Mouse (Mus musculus) midbrain, embryonic 16.5 days (tissue): ENCODE data around the gene Plekhj1. TPM values are rescaled to one million over a fixed set of nuclear protein-coding genes. Genes with fewer than 3 reads are reported as not detected.

Experiments used
- ATAC-seq: fragments of 200-750 bp; cut with Nextera tagmentation; 2 replicates; pipeline ENCODE4 v1.8.0; 2017; ENCODE audit warnings: moderate TSS enrichment
- H3K27ac ChIP-seq: fragments of 300-500 bp; sonication (generic); 2 replicates; pipeline ENCODE4 v1.5.1; 2014; ENCODE audit warnings: mild to moderate bottlenecking, low read length, mixed read lengths
- H3K27me3 ChIP-seq: fragments of 300-500 bp; sonication (generic); 2 replicates; pipeline ENCODE4 v1.6.1; 2014; ENCODE audit warnings: low read depth, low read length, mixed read lengths; ENCODE audit not compliant: control insufficient read depth, insufficient read depth
- H3K36me3 ChIP-seq: fragments of 300-500 bp; sonication (generic); 2 replicates; pipeline ENCODE4 v1.6.1; 2014; ENCODE audit warnings: mild to moderate bottlenecking, low read length, moderate library complexity, mixed read lengths; ENCODE audit not compliant: control insufficient read depth, insufficient read depth
- H3K4me1 ChIP-seq: fragments of 300-500 bp; sonication (generic); 2 replicates; pipeline ENCODE4 v1.6.1; 2014; ENCODE audit warnings: mild to moderate bottlenecking, low read length, mixed read lengths; ENCODE audit not compliant: control insufficient read depth, insufficient read depth
- H3K4me2 ChIP-seq: fragments of 300-500 bp; sonication (generic); 2 replicates; pipeline ENCODE4 v1.6.1; 2014; ENCODE audit warnings: mild to moderate bottlenecking, low read length, mixed read lengths
- H3K4me3 ChIP-seq: fragments of 300-500 bp; sonication (generic); 2 replicates; pipeline ENCODE4 v1.5.1; 2014; ENCODE audit warnings: low read depth, mild to moderate bottlenecking, low read length, moderate library complexity, mixed read lengths
- H3K9ac ChIP-seq: fragments of 300-500 bp; sonication (generic); 2 replicates; pipeline ENCODE4 v1.6.1; 2014; ENCODE audit warnings: low read depth, low read length, mixed read lengths
- H3K9me3 ChIP-seq: fragments of 300-500 bp; sonication (generic); replicated peaks from 2 replicates; pipeline ENCODE4 v1.6.1; 2014; ENCODE audit warnings: mild to moderate bottlenecking, low read length, mixed read lengths; ENCODE audit not compliant: control insufficient read depth, poor library complexity, severe bottlenecking
- WGBS: fragments of 180-500 bp; shearing (Covaris S2); extraction: QIAGEN DNeasy Blood & Tissue Kit; methylation state at CpG from one replicate; pipeline ENCODE4 v1.1.7; 2014; 5-methylcytosine and 5-hydroxymethylcytosine counted together
- polyA plus RNA-seq: library from polyadenylated mRNA; unstranded; fragments of >200 nt; fragmentation: Nextera tagmentation; extraction: Ambion mirVana; gene quantifications from 2 replicates; pipeline ENCODE4 v1.2.1, GENCODE M21; 2015

Plekhj1 gene
- polyA plus RNA-seq, 1 experiment from 2014 or later: 121 TPM

DNA sequence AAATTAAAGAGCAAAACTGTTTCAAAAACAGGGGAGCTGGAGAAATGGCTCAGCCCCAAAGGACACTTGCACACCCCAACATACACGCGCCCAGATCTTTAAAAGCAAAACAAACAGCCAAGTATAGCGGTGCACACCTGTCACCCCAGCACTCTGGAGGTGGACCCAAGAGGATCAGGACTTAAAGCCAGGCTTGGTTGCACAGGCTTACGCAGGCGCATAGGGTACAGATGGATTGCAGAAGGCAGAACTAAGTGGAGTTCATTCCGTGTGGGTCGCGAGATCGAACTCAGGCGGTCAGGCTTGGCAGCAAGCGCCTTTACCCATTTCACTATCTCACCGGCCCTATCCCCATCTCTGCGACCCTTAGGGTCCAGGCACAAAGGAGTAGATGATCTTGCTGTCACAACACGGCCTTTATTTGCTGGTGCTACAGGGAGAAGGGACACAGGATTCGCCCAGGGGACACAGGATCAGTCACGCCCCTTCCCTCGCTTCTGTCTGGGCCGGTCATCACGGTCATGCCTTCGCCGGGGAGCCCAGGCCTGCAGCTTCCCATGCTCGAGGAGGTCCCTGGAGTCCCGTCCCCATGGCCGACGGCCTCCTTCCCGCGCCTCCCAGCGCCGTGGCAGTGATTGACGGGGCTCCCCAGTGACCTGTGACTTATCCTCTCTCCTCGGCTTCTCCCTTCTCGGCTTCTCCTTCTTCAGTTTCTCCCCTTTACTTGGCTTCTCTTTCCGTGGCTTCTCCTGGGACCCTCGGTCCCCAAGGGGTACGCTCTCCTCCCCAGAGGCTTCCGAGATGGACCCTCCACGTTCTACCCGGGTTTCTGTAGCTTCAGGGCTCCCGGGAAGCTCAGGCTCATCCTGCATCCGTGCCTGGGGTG, 9.9 kb upstream of the Plekhj1 start:
- 14% methylated on average over 40 of the region's 40 CpGs for WGBS
- peak overlapping the region; percentile 85 for H3K9ac ChIP-seq
- peak overlapping the region; percentile 9; the same call in 1 of the 2 replicates for H3K4me3 ChIP-seq
- no peak for ATAC-seq
- peaks cover 18% of the 10 kb centered on the region for H3K27me3 ChIP-seq
- peaks cover 27% of the 10 kb centered on the region for H3K4me1 ChIP-seq
- H3K9me3 ChIP-seq: no peaks in the 10 kb centered on the region
- H3K36me3 ChIP-seq: peaks cover 13% of the 10 kb centered on the region; the same call in 1 of the 2 replicates
- H3K4me2 ChIP-seq: peak overlapping the region; percentile 97
- no peak overlapping the region for H3K27ac ChIP-seq

DNA sequence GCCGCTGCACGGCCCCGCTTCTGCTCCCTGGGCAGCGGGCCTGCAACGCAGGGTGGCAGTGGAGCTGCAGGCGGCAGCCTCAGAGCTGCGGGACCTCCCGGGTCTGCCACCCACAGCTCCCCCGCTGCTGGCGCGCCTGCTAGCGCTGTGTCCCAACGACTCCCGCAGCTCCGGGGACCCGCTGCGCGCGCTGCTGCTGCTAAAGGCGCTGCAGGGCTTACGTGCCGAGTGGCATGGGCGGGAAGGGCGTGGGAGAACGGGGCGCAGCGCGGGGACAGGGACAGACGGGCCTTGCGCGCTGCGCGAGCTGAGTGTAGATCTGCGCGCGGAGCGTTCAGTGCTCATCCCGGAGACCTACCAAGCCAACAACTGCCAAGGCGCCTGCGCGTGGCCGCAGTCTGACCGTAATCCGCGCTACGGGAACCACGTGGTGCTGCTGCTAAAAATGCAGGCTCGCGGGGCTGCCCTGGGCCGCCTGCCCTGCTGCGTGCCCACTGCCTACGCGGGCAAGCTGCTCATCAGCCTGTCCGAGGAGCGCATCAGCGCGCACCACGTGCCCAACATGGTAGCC, 8.7 kb upstream of the Plekhj1 start:
- under 1% methylated on average over 58 of the region's 58 CpGs for WGBS
- Histone ChIP-seq H3K36me3 (peaks cover 25% of the 10 kb centered on the region), H3K4me2 (peak overlapping the region; percentile 97), H3K4me3 (peak overlapping the region; percentile 52), H3K9ac (peak overlapping the region; percentile 85), H3K9me3 (no peaks in the 10 kb centered on the region), H3K27ac (peak overlapping the region; percentile 85), H3K4me1 (peaks cover 27% of the 10 kb centered on the region), H3K27me3 (peaks cover 17% of the 10 kb centered on the region)
- peak; percentile 87 for ATAC-seq

DNA sequence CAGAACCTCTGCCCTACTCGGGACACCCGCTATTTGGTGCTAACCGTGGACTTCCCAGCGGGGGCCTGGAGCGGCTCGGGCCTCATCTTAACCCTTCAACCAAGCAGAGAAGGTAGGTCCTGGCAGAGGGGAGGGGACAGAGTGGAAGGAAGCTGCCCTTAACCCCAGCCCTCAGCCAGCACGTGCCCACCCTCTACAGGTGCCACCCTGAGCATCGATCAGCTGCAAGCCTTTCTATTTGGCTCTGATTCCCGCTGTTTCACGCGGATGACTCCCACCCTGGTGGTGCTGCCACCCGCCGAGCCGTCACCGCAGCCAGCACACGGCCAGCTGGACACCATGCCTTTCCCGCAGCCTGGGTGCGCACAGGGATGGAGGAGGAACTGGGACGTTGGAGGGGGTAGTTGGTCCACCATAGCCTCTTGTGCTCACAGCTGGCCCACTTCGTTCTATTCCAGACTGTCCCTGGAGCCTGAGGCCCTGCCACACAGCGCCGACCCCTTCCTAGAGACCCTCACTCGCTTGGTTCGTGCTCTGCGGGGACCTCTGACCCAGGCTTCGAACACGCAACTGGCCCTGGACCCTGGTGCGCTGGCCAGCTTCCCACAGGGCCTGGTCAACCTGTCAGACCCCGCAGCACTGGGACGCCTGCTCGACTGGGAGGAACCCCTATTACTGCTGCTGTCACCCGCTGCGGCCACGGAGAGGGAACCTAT, 8.1 kb upstream of the Plekhj1 start:
- H3K36me3 ChIP-seq: peaks cover 25% of the 10 kb centered on the region
- peak; percentile 34 for ATAC-seq
- H3K9ac ChIP-seq: peak overlapping the region; percentile 85
- H3K27ac ChIP-seq: peak overlapping the region; percentile 85
- peak overlapping the region; percentile 97 for H3K4me2 ChIP-seq
- H3K4me1 ChIP-seq: peaks cover 27% of the 10 kb centered on the region
- WGBS: 38% methylated on average over 34 of the region's 34 CpGs
- peak overlapping the region; percentile 52 for H3K4me3 ChIP-seq
- H3K9me3 ChIP-seq: no peaks in the 10 kb centered on the region
- peaks cover 17% of the 10 kb centered on the region for H3K27me3 ChIP-seq

DNA sequence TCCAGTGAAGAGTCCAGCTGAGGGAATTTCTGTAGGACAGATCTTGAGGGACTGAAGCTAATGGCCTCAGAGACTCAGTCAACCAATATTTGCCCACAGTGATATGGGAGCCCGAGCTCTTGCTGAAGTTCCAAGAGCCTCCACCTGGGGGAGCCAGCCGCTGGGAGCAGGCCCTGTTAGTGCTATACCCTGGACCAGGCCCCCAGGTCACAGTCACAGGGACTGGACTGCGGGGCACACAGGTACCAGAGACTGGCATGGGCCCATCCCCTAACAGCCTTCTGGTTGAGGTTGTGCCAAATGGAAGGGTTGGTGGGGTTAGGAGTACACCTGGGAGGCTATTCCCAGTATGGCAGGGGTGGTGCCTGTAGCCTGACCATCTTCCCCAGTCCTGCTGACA, 7.5 kb upstream of the Plekhj1 start:
- H3K27me3 ChIP-seq: peaks cover 17% of the 10 kb centered on the region
- 5% methylated on average over 3 of the region's 3 CpGs for WGBS
- H3K4me3 ChIP-seq: no peak overlapping the region
- H3K4me1 ChIP-seq: peaks cover 27% of the 10 kb centered on the region
- peak; percentile 32 for ATAC-seq
- peak overlapping the region; percentile 85; the same call in 1 of the 2 replicates for H3K9ac ChIP-seq
- H3K9me3 ChIP-seq: no peaks in the 10 kb centered on the region
- no peak overlapping the region for H3K4me2 ChIP-seq
- H3K36me3 ChIP-seq: peaks cover 25% of the 10 kb centered on the region
- no peak overlapping the region for H3K27ac ChIP-seq

DNA sequence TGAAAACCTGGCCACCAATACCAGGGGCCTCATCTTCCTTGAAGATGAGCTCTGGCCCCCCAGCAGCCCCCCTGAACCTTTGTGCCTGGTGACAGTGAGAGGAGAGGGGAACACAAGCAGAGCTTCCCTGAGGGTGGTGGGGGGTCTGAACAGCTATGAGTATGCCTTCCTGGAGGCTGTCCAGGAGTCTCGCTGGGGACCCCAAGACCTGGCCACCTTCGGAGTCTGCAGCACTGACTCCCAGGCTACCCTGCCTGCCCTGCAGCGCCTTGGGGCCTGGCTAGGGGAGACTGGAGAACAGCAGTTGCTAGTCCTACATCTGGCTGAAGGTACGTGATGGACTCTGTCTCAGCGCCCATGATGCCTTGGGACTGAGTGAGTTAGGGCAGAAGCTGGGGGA, 6.9 kb upstream of the Plekhj1 start:
- no peak overlapping the region for H3K9ac ChIP-seq
- H3K9me3 ChIP-seq: no peaks in the 10 kb centered on the region
- H3K4me3 ChIP-seq: no peak overlapping the region
- WGBS: 71% methylated on average over 5 of the region's 5 CpGs
- H3K36me3 ChIP-seq: peaks cover 25% of the 10 kb centered on the region
- no peak overlapping the region for H3K4me2 ChIP-seq
- no peak overlapping the region for H3K27ac ChIP-seq
- H3K4me1 ChIP-seq: peaks cover 27% of the 10 kb centered on the region
- no peak for ATAC-seq
- H3K27me3 ChIP-seq: peaks cover 17% of the 10 kb centered on the region

DNA sequence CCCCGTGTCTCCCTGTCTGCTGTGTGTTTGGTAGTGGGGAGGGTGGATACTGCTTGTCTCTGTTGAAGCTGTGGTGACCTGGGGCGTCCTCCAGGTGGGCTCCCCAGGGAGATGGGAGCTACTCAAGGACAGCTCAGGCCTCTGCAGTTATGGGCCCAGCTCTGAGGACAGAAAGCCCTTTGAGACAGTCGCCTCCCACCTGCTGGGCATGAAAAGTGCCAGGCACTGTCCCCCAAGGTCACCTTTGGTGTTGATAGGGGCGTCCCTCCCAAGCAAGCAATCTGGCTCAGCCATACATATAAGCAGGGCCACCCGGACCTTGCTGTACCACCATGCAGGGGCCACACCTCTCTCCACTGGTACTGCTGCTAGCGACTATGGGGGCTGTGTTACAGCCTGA, 6.5 kb upstream of the Plekhj1 start, which contains the start of gene Amh:
TSS of gene Amh (plus strand) at position 328 of the 400 bp plus-strand sequence.
- Histone ChIP-seq H3K4me2 (no peak within 1 kb of the TSS), H3K9ac (no peak within 1 kb of the TSS)
- WGBS: 62% methylated on average over 6 of the region's 6 CpGs

DNA sequence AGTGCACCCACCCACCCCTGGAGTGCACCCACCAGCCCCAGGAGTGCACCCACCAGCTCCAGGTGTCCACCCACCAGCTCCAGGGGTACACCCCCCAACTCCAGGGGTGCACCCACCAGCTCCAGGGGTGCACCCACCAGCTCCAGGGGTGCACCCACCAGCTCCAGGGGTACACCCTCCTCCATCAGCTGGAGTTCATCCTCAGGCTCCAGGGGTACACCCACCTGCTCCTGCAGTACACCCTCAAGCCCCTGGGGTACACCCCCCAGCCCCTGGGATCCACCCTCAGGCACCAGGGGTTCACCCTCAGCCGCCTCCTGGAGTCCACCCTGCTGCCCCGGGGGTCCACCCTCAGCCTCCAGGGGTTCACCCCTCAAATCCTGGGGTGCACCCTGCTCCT, 5.9 kb upstream of the Plekhj1 start:
- peaks cover 36% of the 10 kb centered on the region for H3K4me1 ChIP-seq

More for the DNA sequence above, 6.5 kb upstream of the Plekhj1 start, which contains the start of gene Amh:
- Histone ChIP-seq H3K4me3 (no peak within 1 kb of the TSS), H3K36me3 (peaks cover 25% of the 10 kb centered on the region), H3K27ac (no peak within 1 kb of the TSS), H3K27me3 (peaks cover 14% of the 10 kb centered on the region), H3K4me1 (peaks cover 31% of the 10 kb centered on the region), H3K9me3 (no peaks in the 10 kb centered on the region)
- no peak for ATAC-seq

DNA sequence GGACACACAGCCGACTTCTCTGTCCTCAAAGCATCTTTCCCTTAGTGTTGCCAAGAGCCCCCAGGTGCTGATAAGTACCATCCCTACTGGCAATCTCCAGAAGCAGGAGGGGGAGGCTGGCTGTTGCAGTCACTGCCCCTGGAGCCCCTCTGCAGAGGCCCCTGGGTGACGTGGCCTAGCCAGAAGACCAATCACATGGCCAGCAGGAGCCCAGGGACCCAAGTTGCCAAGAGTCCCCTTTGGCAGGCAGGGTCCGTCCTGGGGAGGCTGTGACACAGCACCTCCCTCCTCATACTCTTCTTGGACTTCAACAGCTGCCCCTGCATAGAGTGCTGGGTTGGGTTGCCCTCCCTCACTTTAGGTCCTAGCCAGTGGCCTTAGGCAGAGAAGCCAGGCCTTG, 4.6 kb upstream of the Plekhj1 start:
- Histone ChIP-seq H3K4me1 (peaks cover 27% of the 10 kb centered on the region), H3K4me3 (no peak overlapping the region), H3K27ac (no peak overlapping the region), H3K27me3 (no peaks in the 10 kb centered on the region), H3K9me3 (no peaks in the 10 kb centered on the region), H3K9ac (no peak overlapping the region), H3K4me2 (no peak overlapping the region), H3K36me3 (peaks cover 25% of the 10 kb centered on the region)
- no peak for ATAC-seq
- 91% methylated on average over 3 of the region's 3 CpGs for WGBS

More for the DNA sequence above, 5.9 kb upstream of the Plekhj1 start:
- Histone ChIP-seq H3K27ac (no peak overlapping the region), H3K27me3 (peaks cover 8% of the 10 kb centered on the region), H3K4me2 (no peak overlapping the region), H3K36me3 (peaks cover 25% of the 10 kb centered on the region), H3K4me3 (no peak overlapping the region), H3K9me3 (no peaks in the 10 kb centered on the region), H3K9ac (no peak overlapping the region)
- 85% methylated on average over 2 of the region's 2 CpGs for WGBS
- ATAC-seq: no peak
